8 mouse cellular contexts compared by ENCODE assay signal in genomic region chr16:94258366-94259310, GRCm38 (mm10). TPM values are rescaled to one million over a fixed set of nuclear protein-coding genes. Genes with fewer than 3 reads are reported as not detected.
DNase-seq lines count a peak whose midpoint lies in the region; ATAC-seq and TF ChIP-seq lines count a peak whose summit lies in the region.

No protein-coding gene starts in this region.

- peak; percentile 95 for DNase-seq in 3T3-L1 (ENCODE audit: low read depth, low spot score)
- peak; percentile 69 for DNase-seq in adrenal gland, adult 2 months
- DNase-seq in embryo, embryonic 9.5 days (ENCODE audit: extremely low spot score): peak; percentile 73
- peak; percentile 82 for DNase-seq in heart, adult 8-10 months (ENCODE audit: low spot score)
- peak; percentile 86 for DNase-seq in limb, embryonic 14.5 days (ENCODE audit: low spot score)
- peak; percentile 44 to 74 for DNase-seq in natural killer cell, adult 2 months (ENCODE audit: low spot score in 2 of 2)

- H3K27me3 ChIP-seq in kidney, embryonic 14.5 days (ENCODE audit: control insufficient read depth, insufficient read depth, low read length): no peaks in the 10 kb centered on the region
- H3K27me3 ChIP-seq in limb, embryonic 14.5 days (ENCODE audit: control insufficient read depth, insufficient read depth, low read length): peaks cover 4% of the 10 kb centered on the region; the same call in 1 of the 2 replicates
- no peaks in the 10 kb centered on the region for H3K27me3 ChIP-seq in stomach, embryonic 14.5 days (ENCODE audit: control insufficient read depth, insufficient read depth, low read length)

- ATAC-seq in kidney, embryonic 14.5 days (ENCODE audit: low FRiP score, low TSS enrichment): peak; percentile 69
- ATAC-seq in limb, embryonic 14.5 days (ENCODE audit: low FRiP score, low read depth): peak; percentile 71
- peak; percentile 61; the same call in 1 of the 2 replicates for ATAC-seq in stomach, embryonic 14.5 days (ENCODE audit: insufficient number of reproducible peaks, insufficient read depth, low FRiP score, low read depth)

- WGBS in kidney, embryonic 14.5 days: 38% methylated on average over 14 of the region's 14 CpGs
- 54% methylated on average over 14 of the region's 14 CpGs for WGBS in limb, embryonic 14.5 days
- WGBS in stomach, embryonic 14.5 days: 37% methylated on average over 14 of the region's 14 CpGs

- TF ChIP-seq POLR2A in limb, embryonic 14.5 days (IDR thresholded peaks at IDR 0.05; ENCODE audit: borderline replicate concordance, extremely low read depth, insufficient read depth, insufficient read length): no peak

- H3K4me2 ChIP-seq in kidney, embryonic 14.5 days (replicated peaks; ENCODE audit: low read depth, low read length): no peak overlapping the region
- no peak overlapping the region for H3K4me2 ChIP-seq in limb, embryonic 14.5 days (replicated peaks; ENCODE audit: low read depth, low read length, severe bottlenecking)
- H3K4me2 ChIP-seq in stomach, embryonic 14.5 days (replicated peaks; ENCODE audit: low read depth, low read length): no peak overlapping the region

- no peaks in the 10 kb centered on the region; the same call in 1 of the 2 replicates for H3K36me3 ChIP-seq in kidney, embryonic 14.5 days (ENCODE audit: control insufficient read depth, insufficient read depth, low read length)
- H3K36me3 ChIP-seq in limb, embryonic 14.5 days (ENCODE audit: control insufficient read depth, insufficient read depth, low read length): no peaks in the 10 kb centered on the region
- no peaks in the 10 kb centered on the region for H3K36me3 ChIP-seq in stomach, embryonic 14.5 days (ENCODE audit: control insufficient read depth, insufficient read depth, low read length)

- H3K9me3 ChIP-seq in kidney, embryonic 14.5 days (ENCODE audit: control insufficient read depth, low read length): no peaks in the 10 kb centered on the region
- no peaks in the 10 kb centered on the region for H3K9me3 ChIP-seq in limb, embryonic 14.5 days (ENCODE audit: control insufficient read depth, low read length)
- no peaks in the 10 kb centered on the region for H3K9me3 ChIP-seq in stomach, embryonic 14.5 days (ENCODE audit: control insufficient read depth, low read depth, low read length)

- no peak overlapping the region for H3K27ac ChIP-seq in kidney, embryonic 14.5 days (ENCODE audit: low read depth, low read length)
- H3K27ac ChIP-seq in limb, embryonic 14.5 days (replicated peaks; ENCODE audit: low read depth, low read length): no peak overlapping the region
- no peak overlapping the region for H3K27ac ChIP-seq in stomach, embryonic 14.5 days (ENCODE audit: low read length)

- no peak overlapping the region for H3K9ac ChIP-seq in kidney, embryonic 14.5 days (ENCODE audit: low read depth, low read length)
- no peak overlapping the region for H3K9ac ChIP-seq in limb, embryonic 14.5 days (ENCODE audit: low read depth, low read length, severe bottlenecking)
- no peak overlapping the region for H3K9ac ChIP-seq in stomach, embryonic 14.5 days (replicated peaks; ENCODE audit: low read depth, low read length)

- H3K4me1 ChIP-seq in kidney, embryonic 14.5 days (ENCODE audit: control insufficient read depth, insufficient read depth, low read length): no peaks in the 10 kb centered on the region
- peaks cover 14% of the 10 kb centered on the region for H3K4me1 ChIP-seq in limb, embryonic 14.5 days (ENCODE audit: control insufficient read depth, insufficient read depth, low read length)
- peaks cover 7% of the 10 kb centered on the region; the same call in 1 of the 2 replicates for H3K4me1 ChIP-seq in stomach, embryonic 14.5 days (ENCODE audit: control insufficient read depth, insufficient read depth, low read length)

- no peak overlapping the region for H3K4me3 ChIP-seq in kidney, embryonic 14.5 days (ENCODE audit: low read length)
- H3K4me3 ChIP-seq in limb, embryonic 14.5 days (replicated peaks; ENCODE audit: low read length): no peak overlapping the region
- H3K4me3 ChIP-seq in stomach, embryonic 14.5 days (ENCODE audit: low read depth, low read length): no peak overlapping the region

RNA-seq across cellular contexts. Expression of gene Hlcs, which starts 54.7 kb away (rescaled TPM):
- total RNA-seq in adrenal gland, adult 2 months (2021): 10 to 100 TPM; 15.0 to 16.6 TPM
- polyA plus RNA-seq in adrenal gland, adult 2 months (2012; rRNA removed): 10.3 and 10.4 TPM in 2 replicates
- 10 to 100 TPM in 2 of 4 experiments, 1 to 10 TPM in 2; 6.1 to 10.7 (median 8.9) TPM for total RNA-seq in heart, adult 8-10 months (2022)
- polyA plus RNA-seq in kidney, embryonic 14.5 days (2014; fragmentation: Nextera tagmentation; extraction: Ambion mirVana): 9.0 and 12.5 TPM in 2 replicates
- 6.1 and 7.1 TPM in 2 replicates for polyA plus RNA-seq in limb, embryonic 14.5 days (2012; rRNA removed)
- polyA plus RNA-seq in limb, embryonic 14.5 days (2014; fragmentation: Nextera tagmentation; extraction: Ambion mirVana): 6.3 and 6.4 TPM in 2 replicates
- 10.7 and 10.8 TPM in 2 replicates for polyA plus RNA-seq in stomach, embryonic 14.5 days (2014; fragmentation: Nextera tagmentation; extraction: Ambion mirVana)
